Mouse (Mus musculus): ENCODE measurements around the gene Rarb.

The Rarb gene

DNA sequence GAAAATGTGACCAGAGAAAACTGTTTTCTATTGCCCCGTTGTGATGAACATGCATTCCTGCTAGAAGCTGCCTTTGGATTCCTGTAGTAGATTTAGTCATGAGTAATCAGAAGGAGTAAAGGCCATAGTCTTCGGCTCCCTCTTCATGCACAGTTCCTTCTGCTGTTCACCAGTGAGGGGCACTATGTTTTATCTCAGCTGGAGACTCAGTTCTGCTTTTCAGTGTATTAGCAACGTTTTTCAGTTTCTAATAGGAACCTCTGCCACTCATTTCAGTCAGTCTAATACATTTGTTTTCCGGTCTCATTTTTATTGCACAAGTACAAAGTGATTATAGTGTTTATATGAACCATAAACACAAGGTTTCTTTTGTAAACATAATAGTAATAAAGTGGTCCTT lies 391.4 kb downstream of the Rarb start:
- 67% methylated on average over 4 of the region's 4 CpGs for WGBS

DNA sequence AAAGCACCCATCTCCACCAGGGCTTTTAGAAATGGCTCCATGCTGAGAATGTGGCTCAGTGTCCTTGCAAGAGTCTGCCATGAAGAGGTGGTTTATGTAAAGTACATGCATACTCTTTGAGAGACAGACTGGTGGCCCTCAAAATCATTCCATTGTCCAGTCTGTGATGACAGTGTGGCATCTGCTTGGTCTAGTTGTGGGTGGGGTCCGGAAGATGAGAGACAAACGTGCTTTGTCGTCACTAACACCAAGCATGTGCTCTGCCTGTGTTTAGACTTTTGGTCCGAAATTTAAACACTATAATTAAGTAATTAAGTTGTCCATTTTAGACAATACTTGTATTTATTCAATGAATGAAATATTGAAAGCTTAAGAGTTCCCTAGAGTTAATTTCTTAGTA lies 404.8 kb downstream of the Rarb start:
- 64% methylated on average over 4 of the region's 4 CpGs for WGBS

DNA sequence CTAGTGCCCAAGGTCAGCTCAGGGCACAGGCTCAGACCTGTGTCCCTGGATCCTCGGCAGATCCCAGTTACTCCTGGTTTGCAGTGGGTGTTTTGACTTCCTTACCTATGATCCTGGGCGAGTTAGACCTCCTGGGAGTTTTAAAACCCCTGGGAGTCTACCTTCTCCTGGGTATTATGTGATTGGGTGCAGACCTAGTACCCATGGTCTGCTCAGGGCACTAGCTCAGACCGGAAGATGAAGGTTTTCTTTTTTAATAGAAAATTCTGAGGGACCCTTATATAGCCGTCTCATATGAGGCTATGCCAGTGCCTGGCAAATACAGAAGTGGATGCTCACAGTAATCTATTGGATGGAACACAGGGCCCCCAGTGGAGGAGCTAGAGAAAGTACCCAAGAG lies 413.8 kb downstream of the Rarb start:
- 90% methylated on average over 4 of the region's 4 CpGs for WGBS

DNA sequence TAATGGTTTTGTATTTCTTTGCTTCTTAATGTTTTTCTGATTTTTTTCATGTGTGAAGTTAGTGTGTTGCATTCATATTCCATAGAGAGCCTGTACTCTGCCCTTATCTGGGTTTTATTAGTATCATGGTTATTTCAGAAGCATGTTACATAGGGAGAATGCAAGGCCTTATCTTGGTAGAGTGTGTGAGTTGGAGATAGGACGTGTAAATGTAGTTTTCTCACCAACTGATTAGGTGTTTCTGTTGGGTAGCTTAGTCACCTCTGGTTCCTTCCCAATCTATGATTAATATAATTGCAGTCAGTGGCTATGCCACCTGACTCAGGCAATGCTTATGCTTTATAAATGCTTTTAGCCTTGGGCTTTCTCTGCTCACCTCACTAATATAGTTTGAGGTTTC lies 434.2 kb downstream of the Rarb start:
- WGBS: 77% methylated on average over 1 of the region's 1 CpGs
